Mouse (Mus musculus): Measurements from ENCODE around the gene Atg5. TPM values are rescaled to one million over a fixed set of nuclear protein-coding genes. Genes with fewer than 3 reads are reported as not detected.

Gene Atg5
- 19.5 and 21.9 TPM in 2 replicates for polyA plus RNA-seq (2012; rRNA removed)

DNA sequence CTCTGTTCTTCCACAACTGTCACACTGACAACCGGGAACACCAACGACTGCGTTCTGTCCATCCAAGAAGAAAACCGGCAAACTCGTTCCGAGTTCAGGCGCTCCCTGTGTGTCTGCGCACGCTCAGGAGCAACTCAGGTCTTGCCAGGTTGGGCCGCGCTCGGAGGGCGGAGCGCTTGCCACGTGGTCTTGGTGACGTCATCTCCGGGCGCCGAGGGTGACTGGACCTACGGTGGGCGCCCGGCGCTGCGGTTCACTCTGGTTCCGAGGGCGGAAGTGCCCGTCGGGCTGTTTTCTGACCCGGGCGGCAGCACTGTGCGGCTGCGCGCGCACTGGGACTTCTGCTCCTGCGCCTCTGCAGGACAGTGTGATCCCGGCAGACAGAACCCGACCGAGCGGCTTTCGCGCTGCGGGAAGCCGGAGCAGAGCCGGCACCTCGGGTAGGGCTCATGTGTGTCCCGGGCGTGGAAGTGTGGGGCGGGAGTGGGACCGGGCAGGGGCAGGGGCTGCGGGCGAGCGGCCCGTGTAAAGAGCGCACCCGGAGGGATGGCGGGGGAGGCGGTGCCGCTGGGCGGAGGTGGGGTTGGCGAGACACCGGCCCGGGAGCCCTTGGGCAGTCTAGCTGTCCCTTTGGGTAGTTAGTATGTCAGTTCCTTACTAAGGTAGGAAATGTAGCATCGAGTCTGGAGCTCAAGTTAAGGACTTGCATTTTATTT lies at the start of gene Atg5:
Gene Atg5, plus strand, starts transcription at position 214 of the 716 bp plus-strand sequence.

Other genes with a start within 250 kb of the Atg5 start
- gene Crybg1, start 119.5 kb upstream of the Atg5 start, polyA plus RNA-seq (2012; rRNA removed): 0.28 and 0.32 TPM in 2 replicates

All from central nervous system, embryonic 18 days (tissue).